Mouse (Mus musculus): Measurements from ENCODE around the gene B020031M17Rik.
"Not testable (repeated sequence)": the region's sequence is repeated elsewhere in the genome, so short reads cannot be mapped to it uniquely, and the experiment has no call there.

The B020031M17Rik gene

DNA sequence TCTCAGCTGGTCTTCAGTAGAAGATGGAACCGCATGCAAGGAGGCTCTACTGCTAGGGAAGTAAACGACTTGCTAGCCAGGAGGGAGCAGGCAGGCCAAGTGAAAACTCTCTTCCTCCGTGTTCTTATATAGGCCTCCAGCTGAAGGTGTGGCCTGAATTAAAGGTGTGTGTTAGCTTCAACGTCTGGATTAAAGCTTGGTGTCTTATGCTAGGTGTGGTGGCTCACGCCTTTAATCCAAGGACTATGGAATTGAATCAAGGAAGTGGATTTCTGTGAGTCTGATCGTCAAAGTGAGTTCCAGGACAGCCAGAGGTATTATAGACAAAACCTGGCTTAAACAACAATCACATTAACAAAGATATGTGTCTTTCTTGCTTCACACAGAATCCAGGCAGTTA is at the start of gene B020031M17Rik:
TSS of gene B020031M17Rik (minus strand) at position 101 of the 400 bp plus-strand sequence.
- not testable (repeated sequence) for DNase-seq (ENCODE audit: low spot score)

DNA sequence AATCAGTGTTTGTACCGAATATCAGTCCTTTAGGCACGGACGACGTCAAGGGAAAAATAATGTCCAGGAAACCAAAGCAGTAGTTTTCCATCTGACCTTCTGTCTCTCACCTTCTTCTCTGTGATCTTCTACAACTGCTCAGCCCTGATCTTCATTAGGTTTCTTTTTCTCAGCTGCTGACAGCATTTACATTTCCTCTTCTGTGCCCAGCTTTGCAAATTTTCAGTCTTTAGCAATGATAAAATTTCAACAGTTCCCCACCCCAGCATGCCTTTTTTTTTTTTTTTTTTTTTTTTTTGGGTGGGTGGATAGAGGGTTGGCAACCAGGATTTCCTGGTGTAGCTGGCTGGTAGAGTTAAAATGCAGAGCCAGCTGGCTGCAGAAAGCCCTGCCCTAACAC is 48.6 kb upstream of the B020031M17Rik start:
- not testable (repeated sequence) for DNase-seq (ENCODE audit: low spot score)

DNA sequence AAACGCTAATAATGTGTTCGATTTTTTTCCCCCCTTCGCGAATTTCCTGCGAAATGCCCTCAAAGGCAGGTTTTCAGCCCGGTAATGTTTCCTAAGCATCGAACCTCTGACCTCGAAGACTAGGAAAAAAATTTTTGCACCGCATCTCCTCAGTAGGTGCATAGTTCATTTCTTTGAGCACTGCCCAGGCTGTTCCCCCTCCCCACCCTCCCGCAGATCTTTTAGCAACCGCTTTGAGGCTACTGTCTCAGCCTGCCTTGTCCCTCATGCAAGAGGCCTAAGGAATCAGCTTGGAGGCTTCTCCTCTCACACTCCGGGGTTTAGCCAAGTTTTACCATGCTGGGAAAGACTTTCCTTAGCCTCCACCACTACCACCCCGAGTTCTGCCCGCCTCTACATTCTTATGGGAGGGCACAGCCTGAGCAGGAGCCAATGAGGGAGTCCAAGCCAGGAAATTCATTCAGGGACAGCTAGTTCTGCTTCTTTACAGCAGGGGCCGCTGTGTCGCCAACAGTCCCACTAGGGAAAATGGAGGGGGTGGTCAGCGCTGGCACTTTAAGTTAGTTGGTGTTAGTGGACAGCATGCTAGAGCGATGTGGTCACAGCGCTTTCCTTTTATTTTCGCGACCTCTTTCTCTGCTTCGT is 48.0 kb upstream of the B020031M17Rik start:
- DNase-seq (ENCODE audit: low spot score): not testable (repeated sequence)

GRCm38 (mm10) chr13:119991917-119992496 is 41.4 kb upstream of the B020031M17Rik start:
- not testable (repeated sequence) for DNase-seq (ENCODE audit: low spot score)

DNA sequence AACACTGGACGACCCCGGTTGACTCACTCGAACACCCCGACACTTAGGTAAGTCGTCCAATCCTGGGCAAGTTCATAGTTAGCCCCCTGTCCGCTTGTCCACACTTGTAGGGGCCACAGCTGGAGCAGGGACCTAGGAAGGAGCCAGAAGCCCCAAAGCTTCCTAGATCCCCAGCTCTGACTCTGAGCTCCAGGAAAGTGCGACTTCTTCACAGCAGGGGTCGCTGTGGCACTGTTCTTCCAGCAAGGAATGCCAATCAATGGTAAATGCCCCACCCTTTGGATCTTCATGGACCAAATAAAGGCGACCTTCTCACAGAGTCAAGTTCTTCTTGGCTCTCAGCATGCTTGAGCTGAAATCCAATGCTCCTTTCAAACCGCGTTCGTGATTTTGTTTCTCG is 40.7 kb upstream of the B020031M17Rik start:
- DNase-seq (ENCODE audit: low spot score): not testable (repeated sequence)

GRCm38 (mm10) chr13:119969163-119969562 is 18.6 kb upstream of the B020031M17Rik start:
- DNase-seq (ENCODE audit: low spot score): not testable (repeated sequence)

GRCm38 (mm10) chr13:119968193-119968592 is 17.6 kb upstream of the B020031M17Rik start:
- not testable (repeated sequence) for DNase-seq (ENCODE audit: low spot score)

DNA sequence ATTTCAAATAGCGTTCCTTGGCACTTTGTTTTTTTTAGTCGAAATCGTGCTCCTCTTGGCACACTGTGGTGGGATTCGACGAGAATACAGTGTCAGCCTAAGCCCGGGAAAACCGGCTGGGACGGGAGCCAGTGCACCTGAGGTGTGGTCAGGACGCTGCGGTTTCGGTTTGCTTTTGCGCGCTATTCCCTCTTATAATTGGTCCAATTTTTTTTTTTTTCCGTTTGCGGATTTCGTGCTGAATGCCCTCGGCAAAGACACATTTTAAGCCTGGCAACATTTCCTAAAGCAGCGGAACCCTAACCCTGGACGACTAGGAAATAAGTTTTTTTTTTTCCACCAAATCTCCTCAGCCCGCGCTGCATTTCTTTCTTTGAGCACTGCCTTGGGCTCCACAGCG is 15.4 kb upstream of the B020031M17Rik start:
- DNase-seq (ENCODE audit: low spot score): not testable (repeated sequence)

- DNase-seq (ENCODE audit: low spot score): not testable (repeated sequence)
Measured at GRCm38 (mm10) chr13:119965302-119965952, 14.8 kb upstream of the B020031M17Rik start.

DNA sequence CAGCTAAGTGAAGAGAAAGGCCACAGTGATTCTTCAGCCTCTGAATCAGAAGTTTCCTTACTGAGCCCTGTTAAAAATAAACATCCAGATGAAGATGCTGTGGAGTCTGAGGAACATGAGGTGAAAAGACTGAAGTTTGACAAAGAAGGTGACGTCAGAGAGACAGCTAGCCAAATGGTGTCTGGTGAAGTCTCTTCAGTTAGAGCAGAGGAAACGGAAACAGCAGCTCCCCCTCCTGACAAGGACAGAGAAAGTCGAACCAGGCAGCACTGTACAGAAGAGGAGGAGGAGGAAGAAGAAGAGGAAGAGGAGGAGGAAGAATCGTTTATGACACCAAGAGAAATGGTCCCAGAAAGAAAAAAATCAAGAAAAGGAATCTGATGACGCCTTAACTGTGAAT is 12.2 kb upstream of the B020031M17Rik start:
- not testable (repeated sequence) for DNase-seq (ENCODE audit: low spot score)

DNA sequence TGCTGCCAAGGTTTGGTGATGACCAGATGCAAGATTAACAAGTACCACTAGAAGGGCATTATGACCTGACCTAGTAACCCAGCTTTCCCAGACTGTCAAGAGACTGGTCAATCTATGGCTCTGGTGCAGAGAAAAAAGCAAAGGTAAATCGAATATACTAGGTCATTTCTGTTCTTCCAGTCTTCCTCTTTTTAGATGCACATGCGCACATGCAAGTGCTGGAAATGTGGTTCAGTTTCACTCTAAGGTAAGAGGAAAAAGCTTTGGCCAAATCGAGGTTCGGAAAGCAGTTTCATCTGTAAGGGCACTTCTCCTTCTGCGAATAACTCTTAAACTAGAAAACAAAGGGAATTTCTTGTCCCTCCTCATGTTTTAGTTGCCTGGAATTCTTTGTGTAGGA is 5.0 kb upstream of the B020031M17Rik start:
- DNase-seq (ENCODE audit: low spot score): not testable (repeated sequence)

- DNase-seq (ENCODE audit: low spot score): not testable (repeated sequence)
Measured at GRCm38 (mm10) chr13:119955089-119955488, 4.5 kb upstream of the B020031M17Rik start.

GRCm38 (mm10) chr13:119929172-119929571 is 21.4 kb downstream of the B020031M17Rik start, which contains the start of gene Gm21761:
TSS of gene Gm21761 (minus strand) at chr13:119929272.
- not testable (repeated sequence) for DNase-seq (ENCODE audit: low spot score)

GRCm38 (mm10) chr13:119924597-119925340 is 25.8 kb downstream of the B020031M17Rik start:
- DNase-seq (ENCODE audit: low spot score): not testable (repeated sequence)

DNA sequence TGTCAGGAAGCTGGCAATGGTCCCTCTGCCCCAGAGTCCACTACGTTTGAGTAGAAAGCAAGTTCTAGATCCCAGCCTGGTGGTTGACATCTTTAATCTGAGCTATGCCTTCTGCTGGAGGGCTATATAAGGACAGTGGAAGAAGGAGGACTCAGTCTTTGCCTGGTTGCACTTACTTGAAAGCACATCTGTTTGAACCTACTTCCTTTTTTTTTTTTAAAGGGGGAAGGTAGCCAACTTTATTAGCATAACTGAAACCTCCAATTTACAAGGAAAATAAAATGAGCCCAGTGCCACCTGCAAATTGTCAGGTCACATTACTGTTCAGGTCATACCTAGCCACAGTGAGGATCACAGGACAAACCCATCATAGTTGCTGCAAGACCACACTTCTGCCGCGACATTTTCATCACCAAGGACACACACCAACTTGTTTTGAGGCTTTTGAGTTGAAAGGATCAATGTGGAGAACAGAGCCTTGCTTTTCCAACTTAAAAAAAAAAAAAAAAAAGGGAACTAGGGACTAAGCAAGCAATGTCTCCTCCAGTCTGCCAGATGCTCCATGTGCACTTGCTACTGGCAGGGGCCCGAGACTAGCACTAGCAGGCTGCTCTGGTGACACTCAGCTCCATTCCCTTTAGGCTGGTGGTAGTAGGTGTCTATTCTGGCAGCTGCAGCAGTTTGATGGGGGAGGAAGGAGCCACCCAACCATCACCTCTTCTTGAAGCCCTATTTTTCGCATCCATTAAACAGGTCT is 33.5 kb downstream of the B020031M17Rik start:
- DNase-seq (ENCODE audit: low spot score): not testable (repeated sequence)

DNA sequence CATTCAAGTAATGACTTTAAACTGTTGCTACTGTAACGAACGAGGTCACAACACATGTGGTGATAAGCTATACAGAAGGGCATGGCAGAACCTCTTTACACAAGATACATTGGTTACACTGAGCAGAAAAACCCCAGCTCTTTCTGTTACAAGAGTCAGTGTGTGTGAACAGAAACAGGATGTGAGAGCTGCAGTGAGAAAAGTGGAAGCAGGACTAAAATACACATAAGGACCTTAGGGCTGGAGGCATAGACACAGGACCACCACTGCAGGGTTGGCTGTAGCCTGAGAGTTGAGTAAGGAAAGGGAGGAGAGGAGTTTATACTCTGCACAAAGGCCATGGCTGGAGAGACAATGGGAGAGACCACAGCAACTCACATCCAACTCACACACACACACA is 34.2 kb downstream of the B020031M17Rik start:
- DNase-seq (ENCODE audit: low spot score): not testable (repeated sequence)
